Mouse (Mus musculus) frontal cortex, adult 2 months (tissue): ENCODE results near the gene Vmn1r93. TPM values are rescaled to one million over a fixed set of nuclear protein-coding genes. Genes with fewer than 3 reads are reported as not detected.
"Not testable (repeated sequence)": the region's sequence is repeated elsewhere in the genome, so short reads cannot be mapped to it uniquely, and the experiment has no call there.

Experiments
- DNase-seq, 2 experiments: peaks; one replicate each; pipeline ENCODE4 v3.0.0; 2022; ENCODE audit warnings: low spot score in 1 of 2; ENCODE audit errors: extremely low spot score in 1 of 2
- polyA plus RNA-seq: library from polyadenylated mRNA; depleted of rRNA; stranded (reverse); fragments of >200 nt; gene quantifications from 2 replicates; pipeline ENCODE4 v1.2.3, GENCODE M21; 2012; rRNA removed

Gene Vmn1r93
- polyA plus RNA-seq: not detected in 2 replicates

DNA sequence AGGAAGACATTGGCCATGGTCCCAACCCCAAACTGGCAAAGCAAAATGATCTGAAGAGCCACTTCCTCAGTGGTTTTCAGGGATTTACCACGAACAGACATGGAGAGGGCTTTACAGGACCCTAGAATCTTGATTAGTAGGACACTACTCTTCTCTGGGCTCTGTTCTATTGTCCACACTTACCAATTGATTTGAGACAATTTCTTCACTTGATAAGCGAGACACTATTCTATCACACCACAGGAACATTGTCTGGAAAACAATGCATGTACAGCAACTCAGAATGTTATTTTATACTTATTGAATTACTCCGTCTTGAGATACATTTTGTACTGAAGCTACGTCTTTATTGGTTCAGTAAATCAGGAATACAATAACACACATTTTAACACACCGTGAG lies at the start of gene Vmn1r93:
Vmn1r93 (minus strand) TSS at position 101 of the 400 bp plus-strand sequence.
- not testable (repeated sequence) for DNase-seq

DNA sequence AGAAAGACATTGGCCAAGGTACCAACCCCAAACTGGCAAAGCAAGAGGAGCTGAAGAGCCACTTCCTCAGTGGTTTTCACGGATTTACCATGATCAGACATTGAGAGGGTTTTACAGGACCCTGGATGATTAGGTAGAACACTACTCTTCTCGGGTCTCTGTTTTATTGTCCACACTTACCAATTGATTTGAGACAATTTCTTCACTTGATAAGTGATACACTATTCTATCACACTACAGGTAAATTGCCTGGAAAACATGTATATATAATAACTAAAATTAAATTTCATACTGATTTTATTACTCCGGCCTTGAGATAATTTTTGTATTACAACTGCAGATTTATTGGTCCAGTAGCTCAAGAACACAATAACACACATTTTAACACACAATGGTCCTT lies 29.4 kb upstream of the Vmn1r93 start, which contains the start of gene Vmn1r94:
Vmn1r94 (minus strand) TSS at position 101 of the 400 bp plus-strand sequence.
- DNase-seq: not testable (repeated sequence)

DNA sequence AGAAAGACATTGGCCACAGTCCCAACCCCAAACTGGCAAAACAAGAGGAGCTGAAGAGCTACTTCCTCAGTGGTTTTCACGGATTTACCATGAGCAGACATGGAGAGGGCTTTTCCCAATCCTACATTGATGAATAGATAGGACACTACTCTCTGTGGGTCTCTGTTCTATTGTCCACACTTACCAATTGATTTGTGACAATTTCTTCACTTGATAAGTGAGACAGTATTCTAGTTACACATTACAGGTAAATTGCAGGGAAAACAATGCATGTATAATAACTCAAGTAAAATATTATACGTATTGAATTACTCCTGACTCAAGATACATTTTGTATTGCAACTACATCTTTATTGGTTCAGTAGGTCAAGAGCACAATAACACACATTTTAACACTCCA lies 16.4 kb downstream of the Vmn1r93 start, which contains the start of gene Gm16442:
Gm16442 (minus strand) TSS at position 101 of the 400 bp plus-strand sequence.
- not testable (repeated sequence) for DNase-seq

DNA sequence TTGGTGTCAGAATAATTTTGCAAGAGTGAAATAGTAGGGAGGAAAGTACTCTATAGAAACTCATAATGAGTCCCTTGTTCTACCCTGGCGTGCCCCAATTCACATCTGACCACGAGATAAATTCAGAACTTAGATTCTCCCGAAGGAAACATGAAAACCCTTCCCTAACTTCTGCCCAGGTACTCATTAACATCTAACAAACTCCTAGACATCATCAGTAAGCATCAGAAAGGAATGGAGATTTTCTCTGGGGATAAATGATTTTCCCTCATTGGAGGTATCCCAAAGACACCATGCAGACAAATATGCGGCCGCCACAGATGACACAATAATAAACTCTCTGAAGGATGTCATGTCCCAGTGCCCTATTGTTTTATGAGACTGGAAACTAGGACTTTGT lies 39.5 kb downstream of the Vmn1r93 start, which contains the start of gene Vmn1r91:
Vmn1r91 (plus strand) TSS at position 301 of the 400 bp plus-strand sequence.
- not testable (repeated sequence) for DNase-seq

Other genes with a start within 250 kb of the Vmn1r93 start
- 12.0 and 14.5 TPM in 2 replicates for gene Pvr, start 217.9 kb downstream of the Vmn1r93 start, polyA plus RNA-seq
- 0.08 TPM in 1 of 2 replicates, not detected in the other for gene Igsf23, start 188.3 kb downstream of the Vmn1r93 start, polyA plus RNA-seq
- gene Ceacam20, start 173.7 kb downstream of the Vmn1r93 start, polyA plus RNA-seq: not detected in 2 replicates
- gene Nlrp9b, start 147.6 kb downstream of the Vmn1r93 start, polyA plus RNA-seq: not detected in 2 replicates
- gene Vmn1r91, start 39.4 kb downstream of the Vmn1r93 start, polyA plus RNA-seq: not detected in 2 replicates
- gene Gm16442, start 16.5 kb downstream of the Vmn1r93 start, polyA plus RNA-seq: not detected in 2 replicates
- not detected in 2 replicates for gene Vmn1r94, start 29.3 kb upstream of the Vmn1r93 start, polyA plus RNA-seq
- not detected in 2 replicates for gene Vmn1r95, start 54.6 kb upstream of the Vmn1r93 start, polyA plus RNA-seq
- not detected in 2 replicates for gene Gm6164, start 66.5 kb upstream of the Vmn1r93 start, polyA plus RNA-seq
- not detected in 2 replicates for gene Gm4498, start 94.7 kb upstream of the Vmn1r93 start, polyA plus RNA-seq
- not detected in 2 replicates for gene Gm5890, start 123.7 kb upstream of the Vmn1r93 start, polyA plus RNA-seq
- gene Gm4133, start 195.0 kb upstream of the Vmn1r93 start, polyA plus RNA-seq: not detected in 2 replicates
- gene Gm5728, start 236.3 kb upstream of the Vmn1r93 start, polyA plus RNA-seq: not detected in 2 replicates